Mouse (Mus musculus): ENCODE results near the gene Frem2.

Gene Frem2

GRCm38 (mm10) chr3:53620978-53621377 lies 36.2 kb downstream of the Frem2 start:
- DNase-seq (ENCODE audit: extremely low spot score, low spot score): no peak

GRCm38 (mm10) chr3:53620355-53620754 lies 36.8 kb downstream of the Frem2 start:
- no peak for DNase-seq (ENCODE audit: extremely low spot score, low spot score)

- DNase-seq (ENCODE audit: extremely low spot score, low spot score): no peak
Measured at GRCm38 (mm10) chr3:53611106-53611505, 46.0 kb downstream of the Frem2 start.

- no peak for DNase-seq (ENCODE audit: extremely low spot score, low spot score)
Measured at GRCm38 (mm10) chr3:53609851-53610250, 47.3 kb downstream of the Frem2 start.

DNA sequence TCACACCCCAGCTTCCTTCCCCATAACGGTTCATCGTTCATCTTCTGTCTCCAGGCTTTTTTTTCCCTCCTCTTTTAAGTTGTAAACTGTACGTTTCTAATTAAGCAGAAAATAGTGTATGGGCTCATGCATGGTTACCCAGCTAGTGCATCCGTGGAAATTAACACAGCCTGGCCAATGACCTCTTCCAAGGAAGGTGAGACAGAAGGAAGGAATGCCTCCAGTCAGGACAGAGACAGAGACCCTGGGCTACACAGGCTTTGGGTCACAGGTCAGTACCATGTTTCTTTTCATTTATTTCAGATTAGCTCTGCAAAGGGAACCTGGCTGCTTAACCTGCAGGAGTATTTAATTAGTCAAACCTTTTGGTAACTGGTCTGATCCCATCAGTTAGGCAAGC lies 57.0 kb downstream of the Frem2 start:
- no peak for DNase-seq (ENCODE audit: extremely low spot score, low spot score)

DNA sequence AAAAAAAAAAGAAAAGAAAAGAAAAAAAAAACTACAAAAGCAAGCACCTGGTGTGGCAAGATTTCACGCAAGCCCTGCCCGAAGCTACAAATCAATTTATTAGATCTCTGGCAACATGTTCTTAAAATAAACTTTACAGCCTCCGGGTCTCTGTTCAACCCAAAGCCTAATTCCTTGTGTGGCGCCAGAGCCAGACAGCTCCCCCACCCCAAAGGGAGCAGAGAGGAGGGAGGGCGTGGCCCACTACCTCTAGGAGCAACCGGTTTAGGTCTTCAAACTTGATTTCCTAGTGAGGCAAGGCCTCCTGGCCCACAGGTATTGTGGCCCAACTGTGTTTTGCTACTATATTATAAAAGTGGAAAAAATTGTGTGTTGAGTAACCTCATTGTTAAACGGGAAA lies 57.8 kb downstream of the Frem2 start:
- DNase-seq (ENCODE audit: extremely low spot score, low spot score): no peak

GRCm38 (mm10) chr3:53598153-53598800 lies 58.9 kb downstream of the Frem2 start:
- no peak for DNase-seq (ENCODE audit: extremely low spot score, low spot score)

DNA sequence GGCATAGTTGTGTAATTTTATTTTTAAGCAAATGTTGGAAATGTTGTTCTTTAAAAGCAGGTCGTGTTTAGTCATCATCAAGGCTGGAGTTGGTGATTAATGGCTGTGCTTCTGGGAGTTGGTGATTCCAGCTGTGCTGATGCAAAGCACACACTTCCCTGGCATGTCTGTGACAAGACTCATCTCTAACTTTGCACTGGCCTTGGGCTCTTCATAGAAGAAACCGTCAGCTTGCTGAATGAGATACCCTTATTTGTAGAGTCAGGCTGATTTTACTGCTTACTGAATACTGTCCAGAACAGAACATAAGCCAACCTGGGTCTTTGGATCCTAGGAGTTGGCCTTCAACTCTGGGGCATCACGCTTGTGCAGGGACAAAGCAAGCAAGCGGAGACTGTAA lies 62.7 kb downstream of the Frem2 start:
- DNase-seq (ENCODE audit: extremely low spot score, low spot score): no peak

DNA sequence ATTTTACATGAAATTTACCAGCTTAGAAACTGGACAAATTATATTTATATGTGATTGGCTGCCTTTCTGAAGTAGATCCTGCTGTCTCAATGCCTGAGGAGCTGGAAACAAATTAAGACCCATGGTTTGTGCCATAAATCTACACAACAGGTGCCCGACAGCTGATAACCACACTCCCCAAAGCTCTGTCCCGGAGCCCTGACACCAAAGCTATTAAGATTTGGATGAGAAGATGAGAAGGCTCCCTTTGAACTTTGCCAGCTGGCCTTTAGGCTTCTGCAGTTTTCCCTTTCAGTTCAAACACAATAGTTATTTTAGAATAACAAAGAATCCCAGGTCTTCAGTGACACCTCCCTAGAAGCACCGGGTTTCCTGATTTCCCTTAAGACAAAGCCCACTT lies 63.4 kb downstream of the Frem2 start:
- no peak for DNase-seq (ENCODE audit: extremely low spot score, low spot score)

GRCm38 (mm10) chr3:53592036-53592435 lies 65.1 kb downstream of the Frem2 start:
- DNase-seq (ENCODE audit: extremely low spot score, low spot score): no peak

GRCm38 (mm10) chr3:53590139-53590621 lies 67.0 kb downstream of the Frem2 start:
- DNase-seq (ENCODE audit: extremely low spot score, low spot score): no peak

- DNase-seq (ENCODE audit: extremely low spot score, low spot score): no peak
Measured at GRCm38 (mm10) chr3:53583248-53583647, 73.9 kb downstream of the Frem2 start.

DNA sequence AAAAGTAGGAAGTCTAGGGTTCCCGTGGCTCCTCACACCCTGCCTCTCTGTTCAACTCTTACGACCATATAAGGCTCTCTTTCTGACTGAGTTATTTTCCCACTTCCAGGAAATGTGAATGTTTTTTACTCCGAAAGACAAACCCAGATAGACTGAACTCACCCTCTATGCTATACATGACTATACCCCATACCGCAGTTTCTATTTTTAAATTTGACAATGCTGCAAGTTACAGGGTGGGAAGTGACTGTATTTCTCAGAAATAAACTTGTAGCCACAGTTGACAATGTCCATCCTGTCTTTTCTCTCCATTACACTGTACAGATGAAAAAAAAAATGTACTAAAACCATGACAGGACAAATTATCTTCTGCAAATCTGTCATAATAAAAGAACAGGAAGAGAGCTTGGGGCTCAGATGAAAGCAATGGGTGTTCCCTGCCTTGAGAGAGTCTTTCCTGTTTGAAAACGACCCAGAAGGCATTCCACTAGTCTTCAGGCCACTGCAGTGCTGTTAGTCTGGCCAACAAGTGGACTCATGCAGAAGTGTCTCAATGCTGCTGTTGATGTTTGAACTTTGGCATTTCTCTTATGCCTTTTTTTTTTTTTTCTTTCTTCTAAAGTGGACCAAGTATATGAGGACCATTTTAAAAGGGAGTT lies 76.4 kb downstream of the Frem2 start:
- DNase-seq (ENCODE audit: extremely low spot score, low spot score): no peak

DNA sequence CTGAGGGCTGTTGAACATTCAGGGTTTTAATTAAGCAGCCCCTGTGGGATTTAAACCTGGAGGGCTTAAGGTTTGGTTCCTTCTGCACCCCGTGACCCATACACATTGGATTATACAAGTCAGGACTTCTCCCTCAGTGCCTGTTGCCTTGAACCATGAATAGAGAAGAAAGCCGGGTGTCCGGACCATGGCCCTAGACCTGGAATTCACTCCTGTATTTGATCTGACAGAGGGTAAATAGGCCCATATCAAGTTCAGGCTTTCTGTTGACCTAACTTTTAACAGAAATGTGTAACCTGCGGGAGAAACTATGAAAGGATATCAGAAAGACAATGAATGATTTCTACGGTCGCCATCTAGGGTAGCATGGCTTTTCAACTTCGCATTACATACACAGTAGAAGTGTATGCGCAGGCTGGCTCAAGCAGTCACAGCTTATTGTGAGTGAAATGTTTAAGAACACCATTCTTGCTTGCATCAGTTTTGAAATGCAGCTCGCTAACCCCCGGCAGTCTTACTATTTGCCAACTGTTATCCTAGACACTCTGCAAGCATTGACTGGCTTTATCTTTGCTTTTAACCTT lies 77.9 kb downstream of the Frem2 start:
- no peak for DNase-seq (ENCODE audit: extremely low spot score, low spot score)

DNA sequence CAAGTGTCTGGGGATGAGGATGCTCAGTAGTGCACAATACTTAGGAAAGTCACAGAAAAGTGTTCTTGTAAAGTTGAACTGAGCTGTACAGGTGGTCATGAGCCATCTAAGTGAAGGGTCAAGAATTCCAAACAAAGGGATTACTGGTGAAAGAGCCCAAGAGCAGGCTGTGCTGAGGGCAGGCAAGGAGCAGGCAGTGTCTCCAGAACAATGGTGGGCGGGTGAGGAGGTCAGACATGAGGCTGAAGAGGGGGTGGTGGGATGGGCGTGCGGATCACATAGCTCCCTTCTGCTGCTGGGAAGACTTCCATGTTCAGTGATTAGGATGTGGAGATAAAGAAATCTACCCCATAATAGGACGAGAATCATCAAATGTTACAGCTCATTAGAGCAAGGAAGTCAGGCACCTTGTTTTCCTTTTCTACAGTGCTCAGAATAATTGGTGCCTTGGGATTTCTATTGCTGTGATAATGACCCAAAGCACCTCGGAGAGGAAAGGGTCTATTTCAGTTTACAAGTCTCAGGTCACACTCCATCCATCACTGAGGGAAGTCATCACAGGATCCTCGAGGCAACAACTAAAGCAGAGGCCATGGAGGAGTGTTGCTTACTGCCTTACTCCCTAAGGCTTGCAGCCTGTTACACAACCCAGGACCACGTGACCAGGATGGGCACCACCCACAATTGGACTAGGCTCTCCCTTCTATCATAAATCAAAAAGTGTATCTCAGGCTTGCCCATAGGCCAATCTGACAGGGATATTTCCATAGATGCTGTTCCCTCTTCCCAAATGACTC lies 80.6 kb downstream of the Frem2 start:
- DNase-seq (ENCODE audit: extremely low spot score, low spot score): no peak

- DNase-seq (ENCODE audit: extremely low spot score, low spot score): no peak
Measured at GRCm38 (mm10) chr3:53574123-53574522, 83.0 kb downstream of the Frem2 start.

- DNase-seq (ENCODE audit: extremely low spot score, low spot score): no peak
Measured at GRCm38 (mm10) chr3:53571663-53572062, 85.5 kb downstream of the Frem2 start.

- no peak for DNase-seq (ENCODE audit: extremely low spot score, low spot score)
Measured at GRCm38 (mm10) chr3:53564521-53564920, 92.6 kb downstream of the Frem2 start.

DNA sequence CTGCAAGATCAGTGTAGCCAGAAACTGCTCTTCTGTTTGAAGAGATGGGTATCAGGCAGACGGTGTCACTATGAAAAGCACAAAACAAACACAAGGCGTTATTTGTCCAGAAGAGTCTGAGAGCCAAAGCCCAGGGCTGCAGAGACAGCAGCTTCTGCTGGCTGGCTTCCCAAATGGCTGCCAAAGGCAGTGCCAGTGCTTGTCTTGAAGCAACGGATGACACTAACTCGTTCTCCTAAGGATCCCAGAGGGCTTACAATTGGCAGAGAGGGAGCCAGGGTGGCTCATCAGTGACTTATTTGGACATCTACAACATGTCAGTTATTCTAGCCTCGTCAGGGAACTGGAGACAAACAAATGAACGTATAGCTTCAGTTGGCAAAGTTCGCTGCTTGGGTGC lies 93.4 kb downstream of the Frem2 start:
- no peak for DNase-seq (ENCODE audit: extremely low spot score, low spot score)

DNA sequence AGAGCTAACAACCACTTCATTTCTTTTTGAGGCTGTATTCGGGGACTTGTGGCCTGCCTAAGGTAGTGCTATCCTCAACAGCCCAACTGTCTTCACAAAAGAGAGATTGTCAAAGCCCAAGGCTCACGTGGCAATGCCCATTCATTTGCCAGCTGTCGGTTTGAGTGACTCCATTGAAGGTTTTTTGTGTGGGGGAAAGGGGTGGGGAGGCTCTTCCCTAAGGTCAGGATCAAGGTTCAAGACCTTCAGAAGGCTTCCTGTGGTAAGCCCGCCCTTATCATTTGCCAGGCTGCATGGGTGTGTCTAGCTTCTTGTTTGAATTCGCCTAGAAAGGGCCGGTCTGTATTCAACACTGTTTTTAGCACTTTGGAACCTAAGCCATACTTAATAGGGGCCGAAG lies 95.3 kb downstream of the Frem2 start:
- DNase-seq (ENCODE audit: extremely low spot score, low spot score): peak; percentile 31

- no peak for DNase-seq (ENCODE audit: extremely low spot score, low spot score)
Measured at GRCm38 (mm10) chr3:53559056-53559455, 98.1 kb downstream of the Frem2 start.

- no peak for DNase-seq (ENCODE audit: extremely low spot score, low spot score)
Measured at GRCm38 (mm10) chr3:53558230-53558629, 98.9 kb downstream of the Frem2 start.

Data from neural tube, embryonic 10.5 days (tissue).